Mouse (Mus musculus) spleen, postnatal 4 days (tissue): ENCODE measurements around the gene Cnot6l.

Experiments
- DNase-seq, 2 experiments: peaks; one replicate each; pipeline ENCODE4 v3.0.0; 2022; ENCODE audit warnings: low spot score in 2 of 2

Gene Cnot6l

GRCm38 (mm10) chr5:96164021-96164411 is at the start of gene Cnot6l:
Gene Cnot6l, minus strand, starts transcription at chr5:96164171.
- DNase-seq: peak; percentile 27 to 69

- peak; percentile 90 to 95 for DNase-seq
Measured at GRCm38 (mm10) chr5:96209916-96210583, 46.1 kb upstream of the Cnot6l start.

GRCm38 (mm10) chr5:96209459-96209858 is 45.5 kb upstream of the Cnot6l start, which contains the start of gene Mrpl1:
Gene Mrpl1, plus strand, starts transcription at chr5:96209493.
- DNase-seq: peak; percentile 34 to 69

GRCm38 (mm10) chr5:96208543-96208942 is 44.6 kb upstream of the Cnot6l start:
- DNase-seq: no peak

GRCm38 (mm10) chr5:96207531-96207930 is 43.6 kb upstream of the Cnot6l start:
- DNase-seq: no peak

GRCm38 (mm10) chr5:96206897-96207296 is 42.9 kb upstream of the Cnot6l start:
- DNase-seq: peak in 1 of 2 experiments; percentile 34

- no peak for DNase-seq
Measured at GRCm38 (mm10) chr5:96201462-96202154, 37.6 kb upstream of the Cnot6l start.

- no peak for DNase-seq
Measured at GRCm38 (mm10) chr5:96200269-96200668, 36.3 kb upstream of the Cnot6l start.

- DNase-seq: no peak
Measured at GRCm38 (mm10) chr5:96198271-96198670, 34.3 kb upstream of the Cnot6l start.

- DNase-seq: no peak
Measured at GRCm38 (mm10) chr5:96196547-96197052, 32.6 kb upstream of the Cnot6l start.

GRCm38 (mm10) chr5:96191251-96191650 is 27.3 kb upstream of the Cnot6l start:
- DNase-seq: no peak

GRCm38 (mm10) chr5:96189761-96190160 is 25.8 kb upstream of the Cnot6l start:
- DNase-seq: no peak

- DNase-seq: no peak
Measured at GRCm38 (mm10) chr5:96183987-96184386, 20.0 kb upstream of the Cnot6l start.

- no peak for DNase-seq
Measured at GRCm38 (mm10) chr5:96183211-96183610, 19.2 kb upstream of the Cnot6l start.

- DNase-seq: no peak
Measured at GRCm38 (mm10) chr5:96176879-96177358, 12.9 kb upstream of the Cnot6l start.

- no peak for DNase-seq
Measured at GRCm38 (mm10) chr5:96176121-96176520, 12.2 kb upstream of the Cnot6l start.

- DNase-seq: no peak
Measured at GRCm38 (mm10) chr5:96171765-96172164, 7.8 kb upstream of the Cnot6l start.

- DNase-seq: no peak
Measured at GRCm38 (mm10) chr5:96170443-96170842, 6.5 kb upstream of the Cnot6l start.

GRCm38 (mm10) chr5:96166761-96167160 is 2.8 kb upstream of the Cnot6l start:
- peak in 1 of 2 experiments; percentile 47 for DNase-seq

- DNase-seq: no peak
Measured at GRCm38 (mm10) chr5:96163396-96164020, 463 bp downstream of the Cnot6l start.

GRCm38 (mm10) chr5:96162399-96163331 is 1.3 kb downstream of the Cnot6l start:
- DNase-seq: peak; percentile 82 to 92
